Mouse (Mus musculus) bone marrow macrophage, adult 2 months (primary cell): Measurements from ENCODE around the gene 4930402F06Rik.

ENCODE experiments used
- CTCF ChIP-seq: IDR thresholded peaks from 2 replicates; pipeline ENCODE4 v1.5.1; 2012; ENCODE audit warnings: low read depth, mild to moderate bottlenecking, low read length, moderate library complexity
- POLR2A ChIP-seq: IDR thresholded peaks from 2 replicates; pipeline ENCODE4 v1.6.1; 2012; ENCODE audit warnings: mild to moderate bottlenecking, low read depth, low read length, borderline replicate concordance

DNA sequence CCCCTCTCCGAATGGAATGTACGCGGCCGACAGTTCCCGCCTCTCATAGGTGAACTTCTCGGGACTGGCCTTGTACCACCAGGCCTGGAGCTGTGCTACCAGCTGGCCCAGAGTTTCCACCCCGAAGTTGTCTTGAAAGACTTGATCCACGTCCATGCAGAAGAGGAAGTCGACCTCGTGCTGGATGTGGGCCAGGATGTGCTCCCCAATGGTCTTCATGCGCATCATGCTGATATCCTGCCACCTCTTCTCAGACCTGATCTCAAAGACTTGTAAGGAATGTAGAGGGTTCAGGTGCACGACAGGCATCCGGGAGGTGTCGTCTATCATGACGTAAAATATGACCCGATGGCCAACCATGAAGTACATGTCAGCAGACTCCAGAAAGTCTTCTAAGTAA is 5.4 kb upstream of the 4930402F06Rik start:
- TF ChIP-seq CTCF, result no peak
- TF ChIP-seq POLR2A, result no peak
